Mouse (Mus musculus) embryo, embryonic 11.5 days (tissue): Measurements from ENCODE around the gene Cyren.

Experiments used
- DNase-seq: peaks from one replicate; pipeline ENCODE4 v3.0.0-alpha.2; 2012; ENCODE audit warnings: low read depth, low spot score

The Cyren gene

DNA sequence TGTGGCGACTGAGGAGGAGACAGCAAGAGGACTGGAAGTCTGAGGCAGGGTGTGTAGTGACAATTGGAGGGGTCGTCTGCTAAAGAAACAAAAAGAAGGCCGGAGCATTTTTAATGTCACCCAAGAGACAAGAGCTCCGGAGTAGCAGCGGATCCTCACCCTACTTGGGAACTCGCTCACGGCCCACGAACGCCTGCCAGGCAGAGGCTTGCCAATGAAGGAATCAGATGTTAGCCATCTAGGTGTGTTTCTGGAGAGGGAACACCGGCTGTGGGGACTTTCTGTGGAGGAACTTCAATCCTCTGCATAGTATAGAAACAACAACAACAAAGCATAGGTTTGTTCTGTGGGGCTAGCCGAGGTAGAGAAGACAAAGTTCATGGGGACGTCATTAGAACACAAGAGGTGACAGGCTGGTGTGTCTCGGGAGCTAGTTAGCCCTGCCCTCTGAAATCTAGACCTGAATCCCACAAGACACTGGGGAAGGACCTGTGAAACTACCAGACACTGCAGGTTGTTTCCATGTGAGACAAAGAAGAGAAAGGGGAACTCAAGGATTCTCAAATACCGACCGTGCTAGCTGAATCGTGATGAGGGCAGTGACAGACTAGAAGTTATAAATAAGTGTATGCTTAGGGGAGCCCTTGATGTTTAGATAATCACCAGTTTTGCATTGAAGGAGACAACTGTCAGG is 10.4 kb downstream of the Cyren start:
- DNase-seq: no peak

DNA sequence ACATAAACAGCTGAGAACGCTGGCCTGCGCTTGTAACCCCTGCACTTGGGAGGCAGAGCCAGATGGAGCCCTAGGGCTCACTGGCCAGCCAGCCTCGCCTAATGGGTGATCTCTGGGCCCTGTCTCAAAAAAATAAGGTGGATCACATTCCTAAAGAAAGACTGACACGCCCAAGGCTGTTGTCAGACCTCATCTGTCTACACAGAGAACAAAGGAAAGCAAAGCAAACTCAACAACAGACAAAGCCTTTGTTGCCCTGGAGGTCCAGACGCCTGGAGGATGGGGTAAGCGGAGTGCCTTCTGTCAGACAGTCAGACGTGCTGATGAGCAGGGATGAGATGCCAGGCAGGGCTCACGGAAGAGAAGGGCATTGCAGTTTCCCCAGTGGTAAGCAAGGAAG is 11.1 kb downstream of the Cyren start:
- DNase-seq: no peak

GRCm38 (mm10) chr6:34865711-34866593 is 11.9 kb downstream of the Cyren start:
- no peak for DNase-seq

GRCm38 (mm10) chr6:34865213-34865612 is 12.6 kb downstream of the Cyren start:
- DNase-seq: no peak

GRCm38 (mm10) chr6:34863786-34864514 is 13.9 kb downstream of the Cyren start:
- no peak for DNase-seq

- DNase-seq: no peak
Observed at GRCm38 (mm10) chr6:34862791-34863403, 15.0 kb downstream of the Cyren start, which contains the start of gene Tmem140. TSS of gene Tmem140 (plus strand) at chr6:34863146.

- no peak for DNase-seq
Observed at GRCm38 (mm10) chr6:34862381-34862780, 15.5 kb downstream of the Cyren start.

DNA sequence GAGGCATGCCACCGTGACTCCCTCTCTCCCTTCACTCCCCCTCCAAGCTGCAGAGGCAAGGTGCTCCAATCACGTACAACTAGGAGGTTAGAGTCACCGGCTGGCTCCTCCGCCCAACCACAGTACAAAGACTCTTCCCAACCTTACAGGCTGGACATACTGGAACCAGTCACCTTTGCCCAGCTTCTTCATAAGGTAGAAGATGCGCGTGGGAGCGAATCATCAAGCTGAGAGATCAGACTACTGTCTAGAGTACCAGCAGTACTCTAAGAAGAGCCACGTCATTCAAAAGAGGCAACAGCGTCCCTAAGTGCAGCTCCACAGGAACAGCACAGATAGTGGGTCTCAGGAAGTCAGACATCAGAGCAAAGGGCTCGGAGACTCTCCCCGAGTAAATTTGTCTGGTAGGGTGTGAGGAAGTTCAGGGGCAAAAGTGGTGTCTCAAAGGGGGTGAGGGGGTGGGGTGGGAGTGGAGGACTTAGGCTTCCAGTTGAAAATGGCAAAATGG is 16.3 kb downstream of the Cyren start:
- DNase-seq: no peak

GRCm38 (mm10) chr6:34832352-34832751 is 45.5 kb downstream of the Cyren start:
- no peak for DNase-seq

DNA sequence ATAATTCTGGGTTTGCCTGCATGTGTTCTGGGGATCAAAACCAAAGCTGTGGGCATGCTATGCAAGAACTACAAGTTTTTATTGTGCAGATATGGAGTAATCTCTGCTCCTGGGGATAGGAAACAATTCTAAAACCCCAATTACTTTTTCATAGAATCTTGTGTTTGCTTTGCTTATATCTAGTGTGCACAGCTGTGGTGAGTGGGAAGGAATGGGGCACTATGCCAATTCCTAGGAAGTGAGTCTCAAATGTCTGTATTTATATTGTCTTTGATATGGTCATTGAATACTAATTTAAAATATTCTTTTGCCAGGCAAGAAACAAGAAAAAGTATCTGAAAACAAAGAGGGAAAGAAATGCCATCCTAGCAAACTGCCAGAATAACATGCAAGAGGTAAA is 53.5 kb downstream of the Cyren start:
- DNase-seq: no peak
